Mouse (Mus musculus): ENCODE results near the gene Hist1h2bb. TPM values are rescaled to one million over a fixed set of nuclear protein-coding genes. Genes with fewer than 3 reads are reported as not detected.
"Not testable (repeated sequence)": the region's sequence is repeated elsewhere in the genome, so short reads cannot be mapped to it uniquely, and the experiment has no call there.

The Hist1h2bb gene
- 322 and 625 TPM in 2 replicates for total RNA-seq (2014; fragmentation: Nextera tagmentation)
- total RNA-seq (2017) = 4,065 and 6,565 TPM in 2 replicates

- peak; percentile 74 for ATAC-seq (replicated peaks; ENCODE audit: low FRiP score, low TSS enrichment, poor library complexity, severe bottlenecking)
Measured at GRCm38 (mm10) chr13:23746201-23747080, at the start of gene Hist1h2bb. Hist1h2bb (plus strand) TSS chr13:23746734.

- peak; percentile 69 for ATAC-seq (replicated peaks; ENCODE audit: low FRiP score, low TSS enrichment, poor library complexity, severe bottlenecking)
Measured at GRCm38 (mm10) chr13:23697491-23698299, 48.8 kb upstream of the Hist1h2bb start.

DNA sequence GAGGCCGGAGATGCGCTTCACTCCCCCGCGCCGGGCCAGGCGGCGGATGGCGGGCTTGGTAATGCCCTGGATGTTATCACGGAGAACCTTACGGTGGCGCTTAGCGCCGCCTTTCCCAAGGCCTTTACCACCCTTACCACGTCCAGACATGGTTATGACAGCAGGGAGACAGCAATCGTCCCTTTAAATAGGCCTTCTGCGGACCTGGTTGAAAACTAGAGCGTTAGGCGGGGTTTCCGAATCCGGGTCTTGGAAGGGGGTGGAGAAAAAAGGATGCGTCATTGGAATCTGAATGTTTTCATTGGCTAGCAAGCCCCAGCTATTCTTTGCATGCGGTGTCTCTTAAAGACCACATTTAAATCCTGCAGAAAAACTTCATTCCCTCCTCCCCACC lies 48.2 kb upstream of the Hist1h2bb start, which contains the start of gene Hist1h4c:
Hist1h4c (minus strand) TSS at position 155 of the 394 bp plus-strand sequence.
- ATAC-seq (replicated peaks; ENCODE audit: low FRiP score, low TSS enrichment, poor library complexity, severe bottlenecking) = peak; percentile 87

- no peak for ATAC-seq (replicated peaks; ENCODE audit: low FRiP score, low TSS enrichment, poor library complexity, severe bottlenecking)
Measured at GRCm38 (mm10) chr13:23698996-23699395, 47.5 kb upstream of the Hist1h2bb start.

GRCm38 (mm10) chr13:23699767-23700166 lies 46.8 kb upstream of the Hist1h2bb start:
- ATAC-seq (replicated peaks; ENCODE audit: low FRiP score, low TSS enrichment, poor library complexity, severe bottlenecking) = no peak

GRCm38 (mm10) chr13:23700786-23701520 lies 45.6 kb upstream of the Hist1h2bb start:
- peak; percentile 63 for ATAC-seq (replicated peaks; ENCODE audit: low FRiP score, low TSS enrichment, poor library complexity, severe bottlenecking)

DNA sequence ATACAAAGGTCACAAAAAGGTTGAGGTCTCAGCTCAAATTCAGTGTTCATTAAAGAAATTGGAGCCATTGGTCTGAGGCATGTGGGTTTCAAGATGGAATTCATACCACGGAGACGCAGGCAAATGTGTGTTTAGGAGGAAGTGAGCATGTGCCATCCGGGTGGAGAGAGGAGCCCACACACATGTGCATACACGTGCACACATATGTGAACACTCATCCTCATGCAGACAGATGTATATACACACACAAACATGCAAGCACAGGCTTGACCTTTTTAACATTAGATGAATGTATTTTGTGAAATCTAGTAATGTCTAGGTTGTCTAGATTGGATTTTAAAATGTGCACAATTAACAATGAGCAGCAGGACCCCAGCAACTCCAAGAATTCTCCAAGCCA lies 44.3 kb upstream of the Hist1h2bb start:
- ATAC-seq (replicated peaks; ENCODE audit: low FRiP score, low TSS enrichment, poor library complexity, severe bottlenecking) = no peak

DNA sequence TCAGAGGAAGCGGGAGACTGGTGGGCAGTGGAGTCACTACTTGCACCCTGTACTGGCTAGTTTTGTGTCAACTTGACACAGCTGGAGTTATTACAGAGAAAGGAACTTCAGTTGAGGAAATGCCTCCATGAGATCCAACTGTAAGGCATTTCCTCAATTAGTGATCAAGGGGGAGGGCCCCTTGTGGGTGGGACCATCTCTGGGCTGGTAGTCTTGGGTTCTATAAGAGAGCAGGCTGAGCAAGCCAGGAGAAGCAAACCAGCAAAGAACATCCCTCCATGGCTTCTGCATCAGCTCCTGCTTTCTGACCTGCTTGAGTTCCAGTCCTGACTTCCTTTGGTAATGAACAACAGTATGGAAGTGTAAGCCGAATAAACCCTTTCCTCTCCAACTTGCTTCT lies 43.7 kb upstream of the Hist1h2bb start:
- not testable (repeated sequence) for ATAC-seq (replicated peaks; ENCODE audit: low FRiP score, low TSS enrichment, poor library complexity, severe bottlenecking)

GRCm38 (mm10) chr13:23705751-23706356 lies 40.7 kb upstream of the Hist1h2bb start:
- no peak for ATAC-seq (replicated peaks; ENCODE audit: low FRiP score, low TSS enrichment, poor library complexity, severe bottlenecking)

DNA sequence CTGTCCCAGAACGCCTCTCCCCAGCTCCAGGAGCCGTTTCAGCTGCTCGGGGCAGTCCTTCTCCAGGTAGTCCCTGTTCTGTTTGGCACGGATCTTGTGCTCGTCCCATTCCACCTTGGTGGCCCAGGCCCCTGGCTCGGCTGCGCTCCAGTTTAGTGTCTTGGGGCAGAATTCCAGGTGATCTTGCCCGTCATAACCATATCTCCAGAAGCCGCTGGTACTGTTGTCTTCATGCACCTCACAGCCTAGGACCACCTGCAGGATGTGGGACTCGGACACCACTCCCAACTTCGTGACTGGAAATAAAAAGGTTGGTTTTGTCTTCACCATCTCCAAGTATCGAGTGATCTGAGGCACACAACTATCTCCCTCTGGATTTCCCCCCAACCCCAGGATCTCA lies 39.8 kb upstream of the Hist1h2bb start:
- no peak for ATAC-seq (replicated peaks; ENCODE audit: low FRiP score, low TSS enrichment, poor library complexity, severe bottlenecking)

DNA sequence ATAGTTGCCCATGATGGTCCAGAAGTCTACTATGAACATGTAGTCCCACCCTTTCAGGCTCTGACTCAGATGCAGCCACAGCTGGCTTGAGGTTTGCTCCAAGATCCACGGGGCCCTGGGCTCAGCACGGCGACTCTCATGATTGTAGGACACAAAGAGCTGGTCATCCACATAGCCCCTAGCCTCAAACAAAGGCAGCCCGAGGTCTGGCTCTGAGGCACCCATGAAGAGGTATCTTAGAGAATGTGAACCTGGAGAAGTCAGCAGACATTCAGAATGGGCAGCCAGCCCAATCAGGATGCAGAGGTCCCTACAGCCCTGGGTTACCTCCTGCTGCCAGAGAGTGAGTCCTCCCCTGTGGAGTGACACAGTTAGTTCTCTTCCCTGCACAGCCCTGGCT lies 38.5 kb upstream of the Hist1h2bb start:
- ATAC-seq (replicated peaks; ENCODE audit: low FRiP score, low TSS enrichment, poor library complexity, severe bottlenecking) = no peak

GRCm38 (mm10) chr13:23708654-23709053 lies 37.9 kb upstream of the Hist1h2bb start:
- no peak for ATAC-seq (replicated peaks; ENCODE audit: low FRiP score, low TSS enrichment, poor library complexity, severe bottlenecking)

GRCm38 (mm10) chr13:23709714-23710373 lies 36.7 kb upstream of the Hist1h2bb start:
- no peak for ATAC-seq (replicated peaks; ENCODE audit: low FRiP score, low TSS enrichment, poor library complexity, severe bottlenecking)

GRCm38 (mm10) chr13:23710374-23711089 lies 36.0 kb upstream of the Hist1h2bb start, which contains the start of gene Hfe:
Hfe (minus strand) TSS chr13:23710854.
- peak; percentile 73 for ATAC-seq (replicated peaks; ENCODE audit: low FRiP score, low TSS enrichment, poor library complexity, severe bottlenecking)

DNA sequence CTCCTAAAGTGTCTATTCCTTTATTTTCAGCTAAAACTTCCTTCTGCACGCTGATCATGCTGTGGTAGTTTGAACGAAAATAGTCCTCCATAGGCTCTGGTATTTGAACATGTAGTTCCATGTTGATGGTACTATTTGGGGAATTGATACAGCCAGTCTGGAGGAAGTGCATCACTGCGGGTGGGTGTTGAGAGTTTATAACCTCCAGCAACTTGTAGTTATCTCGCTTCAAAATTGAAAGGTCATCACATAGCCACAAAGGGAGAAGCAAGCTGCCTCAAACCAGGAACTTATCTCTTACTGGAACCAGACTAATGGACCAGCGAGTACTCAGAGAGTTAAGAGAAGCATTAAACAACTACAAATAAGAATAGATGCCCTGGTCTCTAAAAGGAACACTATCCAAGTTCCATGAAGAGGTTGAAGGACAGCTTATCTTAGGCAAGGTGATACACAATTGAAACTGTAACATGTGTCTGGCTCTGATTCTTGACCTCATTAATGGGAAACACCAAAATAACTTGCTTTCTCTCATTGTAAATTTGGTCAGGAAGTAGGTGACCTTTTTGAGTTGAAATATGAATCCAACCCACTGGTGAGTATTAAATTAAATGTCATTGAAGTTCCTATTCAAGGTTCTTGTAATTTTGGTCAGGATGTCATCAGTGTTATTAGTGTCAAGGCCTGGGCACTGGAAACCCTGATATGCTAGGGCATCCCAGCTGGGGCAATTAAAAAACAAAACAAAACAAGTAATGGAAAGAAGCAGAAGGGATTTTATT lies 30.1 kb upstream of the Hist1h2bb start:
- no peak for ATAC-seq (replicated peaks; ENCODE audit: low FRiP score, low TSS enrichment, poor library complexity, severe bottlenecking)

DNA sequence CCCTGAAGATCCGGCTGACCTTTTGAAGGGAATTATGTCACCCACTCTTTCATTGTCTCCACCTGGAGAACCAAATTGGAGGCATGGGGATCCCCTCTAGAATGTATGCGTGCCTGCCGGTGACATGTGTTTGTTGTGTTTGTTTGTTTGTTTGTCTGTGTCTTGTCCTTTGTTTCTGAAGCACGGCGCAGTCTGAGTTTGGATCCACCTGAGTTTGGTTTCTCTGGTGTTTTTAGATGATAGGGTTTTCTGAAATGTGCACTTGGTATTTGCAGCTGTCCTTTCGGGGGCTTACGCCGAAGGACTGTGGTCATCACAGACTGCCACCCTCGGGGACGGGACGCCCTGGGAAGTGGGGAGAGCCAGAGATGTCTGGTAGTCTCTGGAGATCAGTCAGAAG lies 29.4 kb upstream of the Hist1h2bb start:
- ATAC-seq (replicated peaks; ENCODE audit: low FRiP score, low TSS enrichment, poor library complexity, severe bottlenecking) = no peak

- not testable (repeated sequence) for ATAC-seq (replicated peaks; ENCODE audit: low FRiP score, low TSS enrichment, poor library complexity, severe bottlenecking)
Measured at GRCm38 (mm10) chr13:23717593-23718245, 28.8 kb upstream of the Hist1h2bb start.
